Mouse (Mus musculus): ENCODE results near the gene Sap25.
"Not testable (repeated sequence)": the region's sequence is repeated elsewhere in the genome, so short reads cannot be mapped to it uniquely, and the experiment has no call there.

Gene Sap25

GRCm38 (mm10) chr5:137641054-137641453 is at the start of gene Sap25:
Gene Sap25, plus strand, starts transcription at chr5:137641334.
- DNase-seq: no peak

DNA sequence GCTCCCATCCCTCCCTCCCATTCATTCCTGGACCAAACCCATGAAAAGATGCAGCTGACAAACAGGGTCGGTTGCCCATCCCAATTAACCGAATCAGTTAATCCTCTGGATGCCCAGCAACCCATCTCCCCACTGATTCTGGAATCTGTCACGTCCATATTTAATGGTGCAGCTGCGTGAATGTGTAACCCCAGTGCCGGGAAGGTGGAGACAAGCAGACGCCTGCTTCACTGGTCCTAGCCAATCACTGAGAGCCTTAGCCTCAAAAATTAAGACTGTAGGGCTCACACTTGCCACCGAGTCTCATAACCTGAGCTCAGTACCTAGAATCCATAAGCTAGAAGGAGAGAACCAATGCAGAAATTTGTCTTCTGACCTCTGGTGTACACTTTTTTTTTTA is 45.2 kb upstream of the Sap25 start:
- DNase-seq: no peak

DNA sequence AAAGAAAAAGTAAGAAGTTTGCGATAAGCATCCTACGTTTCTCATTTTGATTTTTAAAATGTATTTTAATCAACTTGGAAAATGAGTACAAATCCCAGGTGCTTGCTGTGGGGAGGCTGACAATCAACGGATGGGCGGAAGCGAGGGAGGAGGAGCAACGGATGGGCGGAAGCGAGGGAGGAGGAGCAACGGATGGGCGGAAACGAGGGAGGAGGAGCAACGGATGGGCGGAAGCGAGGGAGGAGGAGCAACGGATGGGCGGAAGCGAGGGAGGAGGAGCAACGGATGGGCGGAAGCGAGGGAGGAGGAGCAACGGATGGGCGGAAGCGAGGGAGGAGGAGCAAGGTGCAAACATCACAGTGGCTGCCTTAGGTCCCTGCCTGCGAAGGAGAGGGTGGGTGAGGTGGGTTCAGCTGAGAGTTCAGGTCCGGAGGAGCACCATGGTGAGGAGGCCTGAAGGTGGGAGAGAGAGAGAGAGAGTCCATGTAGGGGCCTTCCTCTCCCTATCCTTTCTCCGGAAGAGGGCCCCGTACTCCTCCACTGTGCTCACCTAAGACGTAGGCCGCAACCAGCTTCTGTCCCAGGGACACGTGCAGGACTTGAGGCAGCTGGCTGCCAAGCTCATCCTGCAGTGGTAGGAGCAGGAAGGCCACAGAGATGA is 44.4 kb upstream of the Sap25 start:
- peak; percentile 25 for DNase-seq

DNA sequence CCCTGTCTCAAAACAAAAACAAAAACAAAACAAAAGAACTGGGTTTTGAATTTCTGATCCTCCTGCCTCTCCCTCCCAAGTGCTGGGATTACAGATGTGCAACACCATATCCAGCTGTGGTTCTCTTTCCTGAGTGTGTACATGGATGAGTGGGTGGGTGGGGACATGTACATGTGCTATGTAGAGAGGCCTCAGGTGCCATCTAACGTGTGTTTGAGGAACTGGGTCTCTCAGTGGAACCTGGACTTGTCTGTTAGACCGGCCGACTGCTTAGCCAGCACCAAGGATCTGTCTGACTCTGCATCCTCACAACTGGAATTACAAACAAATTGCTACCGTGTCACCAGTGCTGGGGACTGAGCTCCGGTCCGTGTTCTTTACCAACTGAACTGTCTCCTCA is 43.5 kb upstream of the Sap25 start:
- DNase-seq: no peak

GRCm38 (mm10) chr5:137598100-137598826 is 42.9 kb upstream of the Sap25 start:
- no peak for DNase-seq

- DNase-seq: no peak
Observed at GRCm38 (mm10) chr5:137599600-137599999, 41.5 kb upstream of the Sap25 start.

GRCm38 (mm10) chr5:137600281-137600618 is 40.9 kb upstream of the Sap25 start:
- DNase-seq: no peak

DNA sequence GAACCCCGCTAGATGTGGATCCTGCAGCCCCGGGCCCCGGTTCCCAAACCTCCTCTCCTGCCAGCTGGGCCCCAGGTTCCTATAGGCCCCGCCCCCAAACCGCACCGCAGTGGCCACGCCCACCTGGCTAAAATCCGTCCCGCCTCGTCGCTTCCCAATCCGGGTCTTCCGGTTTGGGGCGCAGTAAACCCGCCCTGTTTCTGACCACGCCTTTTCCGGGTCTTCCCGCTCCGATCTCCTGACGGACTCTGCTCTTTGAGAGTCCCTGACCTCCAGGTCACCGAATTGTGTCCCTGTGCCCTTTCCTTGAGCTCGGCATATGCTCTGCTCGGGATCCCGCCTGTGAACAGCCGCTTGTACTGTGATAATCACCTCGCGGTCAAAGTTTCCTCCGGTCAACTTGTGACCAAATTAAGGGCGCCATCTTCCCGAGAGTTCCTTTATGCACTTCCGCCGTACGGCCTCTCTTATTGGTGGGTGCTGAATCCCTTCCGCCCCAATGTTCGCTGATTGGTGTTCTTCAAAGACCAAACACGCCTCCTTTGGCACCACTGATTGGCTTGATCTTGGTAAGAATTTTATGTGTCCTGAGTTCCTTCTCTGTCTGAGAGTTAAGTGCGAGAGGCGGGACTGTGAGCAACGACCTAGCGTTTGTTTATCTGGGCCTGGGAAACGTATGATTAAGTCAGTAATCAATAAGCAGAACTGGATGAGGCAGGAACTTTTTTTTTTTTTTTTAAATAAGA is 40.3 kb upstream of the Sap25 start, which contains the start of gene Mospd3:
Gene Mospd3, minus strand, starts transcription at position 440 of the 746 bp plus-strand sequence.
- peak; percentile 98 for DNase-seq

DNA sequence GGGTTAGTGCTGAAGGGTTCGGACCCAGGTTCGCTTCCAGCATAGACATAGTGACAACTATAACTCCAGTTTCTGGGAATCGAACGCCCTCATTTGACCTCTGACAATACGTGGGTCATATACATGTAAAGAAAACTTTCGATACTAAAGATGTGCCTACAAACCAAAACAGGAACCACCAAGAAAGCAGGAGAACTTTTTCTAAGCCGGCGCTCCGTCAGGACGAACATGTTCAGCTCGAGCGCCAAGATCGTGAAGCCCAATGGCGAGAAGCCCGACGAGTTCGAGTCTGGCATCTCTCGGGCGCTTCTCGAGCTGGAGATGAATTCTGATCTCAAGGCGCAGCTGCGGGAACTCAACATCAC is 39.8 kb upstream of the Sap25 start:
- peak; percentile 68 for DNase-seq

DNA sequence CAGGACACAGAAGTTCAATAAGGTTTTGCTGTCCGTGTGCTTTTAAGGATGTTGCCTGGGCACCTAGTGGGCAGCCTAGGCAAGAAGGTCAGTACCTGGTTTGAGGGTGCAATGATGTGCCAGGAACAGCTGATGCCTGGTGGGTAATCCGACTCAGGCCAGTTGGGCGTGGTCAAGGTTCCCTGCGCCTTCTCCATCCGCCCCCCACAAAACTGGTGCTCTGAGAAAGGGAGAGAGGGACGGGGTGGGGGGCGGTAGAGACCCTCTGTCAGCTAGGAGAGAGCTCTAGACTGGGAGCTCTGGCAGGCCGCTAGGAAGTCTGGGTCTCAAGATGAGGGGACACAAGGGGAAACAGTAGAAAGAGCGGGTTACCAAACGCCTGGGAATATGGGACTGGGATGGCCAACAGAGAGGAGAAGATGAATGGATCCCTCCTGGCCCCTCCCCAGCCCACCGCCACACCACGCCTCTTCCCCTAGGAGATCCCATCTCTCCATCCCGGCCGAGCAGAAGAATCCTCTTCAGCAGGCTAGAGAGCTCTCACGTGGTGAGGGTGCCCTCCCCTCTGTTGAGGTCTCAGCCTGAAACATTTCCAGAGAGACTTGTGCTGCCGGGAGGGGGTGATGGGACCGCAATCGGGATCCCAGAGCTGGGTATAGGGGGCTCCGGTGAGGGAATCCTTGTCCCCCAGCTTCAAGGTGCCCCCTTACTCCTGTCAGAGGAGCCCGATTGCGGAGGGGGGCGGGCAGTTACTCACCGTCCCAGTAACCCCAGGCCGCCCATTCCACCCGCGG is 33.1 kb upstream of the Sap25 start:
- DNase-seq: peak; percentile 29

GRCm38 (mm10) chr5:137608654-137609190 is 32.4 kb upstream of the Sap25 start:
- no peak for DNase-seq

DNA sequence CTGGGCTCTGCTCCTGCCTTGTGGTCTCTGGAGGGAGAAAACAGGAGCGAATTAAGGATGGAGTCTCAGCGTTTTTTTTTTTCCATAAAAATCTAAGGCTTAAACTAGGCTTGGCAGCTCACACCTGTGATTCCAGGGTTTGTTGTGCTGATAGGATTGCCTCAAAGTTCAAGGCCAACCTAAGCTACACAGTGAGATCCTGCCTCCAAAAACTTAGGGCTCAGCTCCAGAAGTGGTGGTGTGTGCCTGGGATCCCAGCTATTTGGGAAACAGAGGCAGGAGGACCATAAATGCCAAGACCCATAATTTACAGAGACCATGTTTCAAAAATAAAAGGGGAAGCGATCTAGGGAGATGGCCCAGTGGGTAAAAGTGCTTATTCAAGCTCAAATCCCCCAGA is 31.8 kb upstream of the Sap25 start:
- no peak for DNase-seq

DNA sequence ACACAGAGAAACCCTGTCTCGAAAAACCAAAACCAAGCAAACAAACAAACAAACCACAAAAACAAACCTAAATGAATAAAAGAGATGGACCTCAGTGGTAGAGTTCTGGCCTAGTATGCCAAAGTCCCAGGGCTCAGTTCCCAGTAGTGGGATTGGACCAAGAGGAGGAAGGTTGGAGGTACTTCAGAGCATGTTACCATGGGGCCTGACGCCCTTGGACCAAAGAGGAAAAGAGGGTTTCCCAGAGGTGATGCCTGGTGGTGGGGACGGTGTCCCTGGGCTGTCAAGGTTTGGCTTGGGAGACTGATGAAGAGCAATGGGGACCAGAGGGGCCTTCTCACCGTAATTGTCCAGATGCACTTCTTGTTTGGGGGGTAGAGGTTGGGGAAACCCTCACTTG is 31.1 kb upstream of the Sap25 start:
- no peak for DNase-seq

- peak; percentile 93 for DNase-seq
Observed at GRCm38 (mm10) chr5:137610548-137611244, 30.4 kb upstream of the Sap25 start.

DNA sequence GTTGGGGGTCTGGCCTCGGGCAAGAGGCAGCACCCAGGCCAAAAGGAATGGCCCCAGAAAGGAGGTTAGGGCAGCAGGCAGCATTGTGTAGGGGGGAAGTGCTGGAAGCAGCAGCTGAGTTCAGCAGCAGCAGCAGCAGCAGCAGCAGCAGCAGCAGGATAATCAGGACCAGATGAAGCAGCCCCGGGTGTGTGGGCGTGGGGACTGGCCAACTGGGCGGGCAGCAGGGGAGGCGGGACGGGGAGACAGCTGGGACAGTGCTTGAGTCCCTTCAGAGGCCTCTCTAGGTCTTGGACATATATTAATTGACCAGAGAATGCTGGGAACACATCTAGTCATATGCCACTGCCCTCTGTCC is 29.9 kb upstream of the Sap25 start:
- peak; percentile 84 for DNase-seq

- no peak for DNase-seq
Observed at GRCm38 (mm10) chr5:137613076-137613475, 28.1 kb upstream of the Sap25 start.

DNA sequence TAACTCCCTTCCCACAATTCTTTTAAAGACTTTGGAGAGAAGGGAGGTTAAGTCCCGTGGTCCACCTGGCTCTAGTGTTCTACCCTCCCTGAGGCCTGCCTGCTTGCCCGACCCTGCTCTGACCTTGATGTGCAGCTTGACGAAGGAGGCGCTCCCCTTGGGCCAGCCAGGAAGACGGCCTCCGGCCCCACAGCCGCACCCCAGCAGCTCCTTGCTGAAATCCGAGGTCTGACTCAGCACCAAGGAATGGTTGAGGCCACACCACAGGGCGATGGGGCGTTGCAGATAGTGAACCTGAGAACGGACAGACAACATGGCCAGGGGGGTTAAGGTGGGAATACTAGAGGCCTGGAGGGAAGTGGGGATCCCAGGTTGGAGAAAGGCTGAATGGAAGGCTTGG is 27.6 kb upstream of the Sap25 start, which contains the start of gene Pcolce:
Gene Pcolce, minus strand, starts transcription at position 235 of the 400 bp plus-strand sequence.
- no peak for DNase-seq

- DNase-seq: not testable (repeated sequence)
Observed at GRCm38 (mm10) chr5:137614921-137615320, 26.2 kb upstream of the Sap25 start.

GRCm38 (mm10) chr5:137615347-137615746 is 25.8 kb upstream of the Sap25 start:
- no peak for DNase-seq

DNA sequence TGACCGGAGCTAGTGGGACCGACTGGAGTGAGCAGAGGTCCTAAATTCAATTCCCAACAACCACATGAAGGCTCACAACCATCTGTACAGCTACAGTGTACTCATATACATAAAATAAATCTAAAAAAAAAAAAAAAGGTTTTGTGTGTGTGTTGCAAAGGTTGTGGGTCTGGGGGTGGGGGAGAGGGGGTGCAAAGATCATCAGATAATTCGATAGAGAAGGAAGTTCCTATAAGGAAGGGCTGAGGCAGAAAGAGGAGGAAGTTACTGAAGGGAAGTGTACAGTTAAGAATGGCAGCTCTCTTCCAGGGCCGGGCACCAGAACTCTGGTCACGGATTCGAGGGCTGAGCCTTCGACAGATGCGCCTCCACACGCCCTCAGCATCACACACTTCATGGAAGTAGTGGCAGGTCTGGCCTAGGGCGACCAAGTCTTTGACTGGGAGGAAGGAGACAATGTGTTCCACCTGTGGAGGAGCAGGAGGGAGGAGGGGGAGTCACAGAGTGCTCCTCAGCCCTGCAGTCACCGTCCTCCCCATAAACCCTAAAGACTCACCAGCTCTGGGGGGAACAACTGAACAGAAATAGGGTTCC is 17.1 kb upstream of the Sap25 start:
- no peak for DNase-seq

GRCm38 (mm10) chr5:137627991-137628390 is 13.1 kb upstream of the Sap25 start:
- no peak for DNase-seq

Data from embryo, embryonic 11 days (tissue).